Mouse (Mus musculus) layer of hippocampus, adult 9-10 months (tissue): ENCODE data around the gene 1700011L22Rik.

Source experiments
- DNase-seq: peaks from one replicate; pipeline ENCODE4 v3.0.0; 2022; ENCODE audit warnings: low spot score

The 1700011L22Rik gene

DNA sequence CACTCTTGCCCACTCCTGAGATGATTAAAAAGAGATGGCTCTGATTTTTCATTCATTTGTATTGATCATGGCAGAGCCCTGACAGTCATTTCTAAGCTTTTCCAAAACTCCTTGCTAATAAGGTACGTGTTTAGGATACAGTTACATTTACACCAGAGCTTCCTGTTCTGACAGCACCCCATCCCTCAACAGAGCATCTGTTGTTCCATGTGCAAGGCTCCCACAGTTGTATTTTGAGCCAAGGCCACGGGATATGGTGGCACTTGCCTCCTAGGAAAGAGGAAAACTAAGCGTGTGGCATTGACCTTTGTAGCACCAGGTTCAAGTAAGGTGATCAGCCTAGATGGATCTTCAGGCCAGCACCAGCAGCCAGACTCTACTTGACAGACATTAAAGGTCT lies 83.1 kb downstream of the 1700011L22Rik start:
- no peak for DNase-seq

DNA sequence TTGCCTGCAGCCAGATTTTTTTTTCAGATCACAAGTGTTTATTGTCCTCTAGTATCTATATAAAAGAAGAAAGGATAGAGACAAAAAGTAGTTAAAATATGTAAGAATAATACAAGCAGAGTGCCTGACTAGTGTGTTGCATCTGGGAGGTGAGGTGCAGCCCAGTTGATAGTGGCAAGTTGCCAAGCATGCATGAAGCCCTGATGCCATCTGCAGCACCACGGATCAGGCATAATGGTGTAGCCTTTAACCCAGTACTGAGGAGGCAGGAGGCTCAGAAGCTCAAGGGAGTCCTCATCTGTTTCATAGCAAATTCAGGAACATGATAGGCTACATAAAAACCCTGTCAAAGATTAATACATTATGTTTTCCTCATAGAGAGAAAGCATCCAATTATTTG lies 84.0 kb downstream of the 1700011L22Rik start:
- no peak for DNase-seq

DNA sequence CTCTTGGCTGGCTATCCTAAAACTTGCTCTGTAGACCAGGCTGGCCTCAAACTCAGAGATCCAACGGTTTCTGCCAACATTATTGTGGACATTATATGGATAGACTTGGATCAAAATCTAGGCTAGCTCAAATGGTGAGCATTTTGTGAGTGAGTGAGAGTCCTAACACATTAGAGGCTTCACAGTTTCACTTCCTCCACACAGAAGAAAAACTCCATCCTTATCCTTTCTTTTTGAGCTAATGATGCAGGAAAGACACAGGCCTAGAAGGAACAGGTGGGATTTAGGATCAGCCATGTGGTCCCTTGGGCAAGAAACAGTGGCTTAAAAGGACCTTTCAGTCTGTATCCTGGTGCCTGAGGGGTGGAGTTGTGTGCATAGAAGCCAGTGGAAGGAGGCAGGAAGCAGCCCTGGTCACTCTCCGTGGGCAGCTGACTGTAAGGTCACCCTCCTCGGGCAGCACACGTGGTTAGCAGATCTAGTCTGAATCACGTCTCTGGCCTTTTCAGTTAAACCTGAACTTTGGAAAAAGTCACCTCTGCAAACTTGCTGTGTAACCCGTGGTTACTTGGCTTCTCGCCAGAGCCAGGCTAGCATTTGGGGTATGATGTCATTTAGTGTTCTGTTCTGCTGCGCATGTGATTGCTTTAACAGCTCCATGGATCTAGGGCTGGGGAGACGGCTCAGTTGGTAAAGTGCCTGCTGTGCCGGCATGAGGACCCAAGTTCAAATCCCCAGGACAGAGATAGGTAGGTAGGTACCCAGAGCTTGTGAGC lies 85.6 kb downstream of the 1700011L22Rik start:
- no peak for DNase-seq

DNA sequence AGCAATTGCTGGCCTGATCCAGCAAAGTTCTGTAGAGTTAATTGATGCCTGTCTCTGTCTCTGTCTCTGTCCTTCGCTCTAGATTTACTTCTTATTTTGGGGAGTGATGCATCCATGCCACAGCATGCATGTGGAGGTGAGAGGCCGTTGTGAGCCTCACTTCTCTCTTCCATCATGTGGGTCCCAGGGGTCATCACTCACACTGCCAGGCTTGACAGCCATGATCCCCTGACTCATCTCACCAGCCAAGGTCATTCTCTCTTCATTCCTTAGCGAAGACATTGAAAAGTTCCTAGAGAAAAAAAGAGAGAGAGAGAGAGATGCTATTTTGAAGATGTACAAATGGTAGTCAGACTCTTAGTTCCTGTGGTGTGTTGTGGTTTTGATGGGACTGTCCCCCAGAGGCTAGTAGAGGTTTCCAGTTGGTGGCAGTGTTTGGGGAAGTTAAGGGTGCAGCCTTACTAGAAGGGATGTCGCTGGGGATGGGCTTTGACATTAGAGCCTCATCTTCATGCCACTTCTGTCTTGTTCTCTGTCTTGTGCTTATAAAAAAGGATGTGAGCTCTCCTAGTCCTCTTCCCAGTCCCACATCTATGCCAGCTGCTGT lies 87.1 kb downstream of the 1700011L22Rik start:
- no peak for DNase-seq
